Mouse (Mus musculus) lung, adult 18-20 months (tissue): ENCODE measurements around the gene Gdpgp1.
A peak's percentile ranks its signal among the peaks of the same experiment; 100 is the strongest.

ENCODE experiments used
- DNase-seq, 2 experiments: peaks; one replicate each; pipeline ENCODE4 v3.0.0; 2022; ENCODE audit warnings: mixed read lengths in 2 of 2

The Gdpgp1 gene

DNA sequence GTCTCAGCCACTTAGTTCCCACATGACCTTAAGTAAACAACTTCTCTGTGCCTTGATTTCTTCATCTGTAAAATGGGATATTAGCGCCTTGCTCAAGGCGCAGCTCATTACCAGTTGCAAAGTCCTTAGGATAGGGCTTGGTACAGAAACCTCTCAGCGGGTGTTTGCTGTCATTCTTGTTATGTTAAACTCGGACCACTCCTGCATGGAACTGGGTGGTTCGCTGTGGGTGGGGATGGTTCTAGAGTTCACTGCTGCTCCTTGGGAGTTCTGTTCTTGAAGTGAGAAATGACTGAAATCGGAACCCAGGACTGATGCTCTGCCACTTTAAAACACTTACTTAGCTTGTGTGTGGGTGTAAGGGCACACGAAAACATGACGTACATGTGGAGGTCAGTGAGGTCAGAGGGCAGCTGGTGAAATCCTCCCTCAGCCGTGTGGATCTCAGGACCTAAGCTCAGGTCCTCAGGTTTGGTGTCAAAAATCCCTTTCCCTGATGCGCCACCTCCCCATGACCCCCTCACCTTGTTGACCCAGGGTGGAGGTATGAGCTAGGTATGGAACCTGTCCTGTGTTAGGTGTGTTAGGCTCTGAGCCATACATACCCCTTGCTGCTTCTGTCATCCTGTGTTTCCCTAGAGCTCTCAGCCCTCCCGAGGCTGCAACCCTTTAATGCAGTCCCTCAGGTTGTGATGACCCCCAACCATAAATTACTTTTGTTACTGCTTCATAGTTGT is 32.6 kb upstream of the Gdpgp1 start:
- DNase-seq, result no peak

DNA sequence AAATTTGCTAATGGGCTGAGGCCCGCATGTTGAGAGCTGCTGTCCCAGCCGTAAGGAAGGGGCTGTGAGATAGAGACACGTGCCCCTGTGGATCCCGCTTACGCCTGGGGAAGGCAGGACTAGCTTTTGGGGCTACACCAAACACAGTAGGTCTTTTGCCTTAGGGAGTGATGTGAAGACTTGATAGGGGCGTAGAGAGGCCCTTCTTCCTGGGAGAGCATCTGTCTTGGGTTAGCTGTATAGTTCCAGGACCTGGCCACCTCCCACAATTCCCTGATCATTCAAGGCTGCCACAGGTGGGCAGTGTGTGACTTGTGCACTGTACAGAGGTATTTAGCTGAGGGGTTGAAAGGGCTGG is 32.1 kb upstream of the Gdpgp1 start:
- DNase-seq, result no peak

- DNase-seq, result no peak
These were observed 31.6 kb upstream of the Gdpgp1 start for GRCm38 (mm10) chr7:80200963-80201539.

DNA sequence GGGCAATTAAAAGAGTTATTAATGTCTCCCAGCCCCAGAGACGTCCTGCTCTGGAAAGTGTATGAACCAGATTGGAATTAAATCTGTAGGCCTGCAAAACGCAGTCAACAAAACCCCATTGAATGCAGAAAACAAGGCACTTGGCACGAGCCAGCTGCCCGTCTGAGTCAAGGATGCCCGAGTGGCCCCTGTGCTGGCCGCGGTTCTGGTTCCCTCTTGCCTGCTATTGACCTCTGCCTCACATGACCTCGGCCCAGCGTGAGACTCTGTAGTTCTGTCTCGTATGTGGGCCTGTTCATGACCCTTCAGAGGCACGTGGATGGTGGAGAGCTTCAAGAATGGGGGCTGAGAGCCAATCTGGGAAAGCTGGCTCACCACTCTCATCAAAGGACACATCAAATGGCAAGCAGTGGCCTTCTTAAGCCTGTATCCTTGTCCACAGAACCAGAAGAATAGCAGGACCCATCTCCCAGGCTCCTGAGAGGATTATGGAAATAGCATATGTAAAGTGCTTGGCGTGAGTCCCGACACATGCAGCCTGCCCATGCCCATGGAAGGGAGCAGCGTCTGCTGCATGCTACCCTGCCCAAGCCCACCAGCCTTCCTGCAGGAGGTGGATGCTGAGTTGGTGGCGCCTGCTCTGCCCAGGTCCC is 30.7 kb upstream of the Gdpgp1 start:
- DNase-seq, result peak; percentile 43 to 48

DNA sequence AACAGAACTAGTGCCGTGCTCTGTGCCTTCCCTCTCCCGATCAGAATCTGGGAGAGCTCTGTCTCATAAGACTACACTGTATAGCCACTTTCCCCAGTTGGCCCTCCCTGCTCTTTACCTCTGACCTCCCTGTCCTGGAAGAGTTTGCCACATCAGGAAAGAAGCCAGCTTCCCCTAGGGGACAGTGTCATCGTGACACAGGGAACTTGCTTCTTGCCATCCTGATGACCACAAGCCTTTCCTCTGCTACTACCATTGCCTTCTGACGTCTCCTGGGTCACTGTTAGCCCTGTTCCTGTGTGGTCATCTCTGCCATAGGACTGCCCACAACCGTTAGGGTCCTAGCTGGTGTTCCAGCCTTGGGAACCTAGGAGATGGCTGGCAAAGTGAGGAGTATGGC is 29.7 kb upstream of the Gdpgp1 start:
- no peak for DNase-seq

GRCm38 (mm10) chr7:80203638-80204096 is 29.0 kb upstream of the Gdpgp1 start:
- DNase-seq, result no peak

DNA sequence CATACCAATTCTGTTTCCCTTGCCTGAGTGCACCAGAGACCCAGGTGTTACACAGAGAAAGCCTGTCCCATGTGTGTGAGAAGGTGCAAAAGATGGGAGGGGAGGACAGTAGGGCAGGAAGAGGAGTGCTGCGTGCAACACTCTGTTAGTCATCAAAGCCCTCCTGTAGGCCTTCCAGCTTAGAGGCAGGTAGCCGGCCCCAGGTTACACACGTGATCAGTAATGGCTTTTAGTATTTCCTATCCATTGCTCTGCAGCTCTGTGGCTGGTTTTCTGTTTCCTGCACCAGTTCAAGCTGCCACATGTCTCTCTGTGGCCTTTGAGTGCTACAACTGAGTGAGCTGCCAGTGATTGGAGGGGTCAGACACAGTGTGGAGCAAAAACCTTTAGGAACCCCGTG is 28.3 kb upstream of the Gdpgp1 start:
- no peak for DNase-seq

- DNase-seq, result no peak
These were observed 27.7 kb upstream of the Gdpgp1 start for GRCm38 (mm10) chr7:80204961-80205360.

DNA sequence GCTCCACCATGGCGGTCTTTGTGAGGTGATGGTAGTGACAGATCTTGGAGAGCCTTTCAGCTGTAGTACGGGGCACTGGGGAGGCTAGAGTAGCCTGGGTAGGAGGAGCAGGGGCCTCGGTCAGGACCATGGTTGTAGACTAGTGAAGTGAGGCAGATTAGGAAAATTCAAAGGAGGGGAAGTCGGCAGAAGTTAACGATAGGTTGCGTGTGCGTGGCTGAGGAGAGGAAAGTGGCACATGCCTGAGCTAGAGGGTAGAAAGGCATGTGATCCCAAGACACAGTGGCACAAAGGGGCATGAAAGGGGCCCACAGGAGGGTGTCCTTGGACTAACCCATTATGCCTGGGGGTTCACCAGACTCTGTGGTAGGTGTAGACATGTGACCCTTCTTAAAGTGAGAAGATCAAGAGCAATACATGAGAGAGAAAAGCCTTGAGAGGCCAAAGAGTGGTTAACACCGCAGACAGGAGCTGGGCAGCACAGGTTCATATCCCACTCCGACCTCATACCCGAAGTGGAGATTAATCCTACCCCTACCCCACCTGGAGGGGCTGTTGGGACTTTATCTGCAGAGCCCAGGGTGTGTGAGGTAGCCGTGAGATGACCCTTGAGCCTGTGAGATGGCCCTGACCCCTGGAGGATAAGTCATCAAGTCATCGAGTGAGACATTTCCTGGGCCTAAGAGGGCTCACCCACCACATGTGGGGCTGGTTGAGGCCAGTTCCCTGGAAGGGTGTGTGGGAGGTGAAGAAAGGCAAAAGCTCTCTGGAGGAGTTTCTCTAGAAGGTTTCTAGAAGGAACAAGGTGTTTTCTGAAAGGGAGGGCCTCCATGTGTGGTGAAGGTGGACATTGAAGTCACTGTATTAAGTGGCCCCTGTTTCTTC is 26.7 kb upstream of the Gdpgp1 start:
- DNase-seq, result no peak

GRCm38 (mm10) chr7:80207314-80207731 is 25.3 kb upstream of the Gdpgp1 start:
- peak in 1 of 2 experiments; percentile 33 for DNase-seq

DNA sequence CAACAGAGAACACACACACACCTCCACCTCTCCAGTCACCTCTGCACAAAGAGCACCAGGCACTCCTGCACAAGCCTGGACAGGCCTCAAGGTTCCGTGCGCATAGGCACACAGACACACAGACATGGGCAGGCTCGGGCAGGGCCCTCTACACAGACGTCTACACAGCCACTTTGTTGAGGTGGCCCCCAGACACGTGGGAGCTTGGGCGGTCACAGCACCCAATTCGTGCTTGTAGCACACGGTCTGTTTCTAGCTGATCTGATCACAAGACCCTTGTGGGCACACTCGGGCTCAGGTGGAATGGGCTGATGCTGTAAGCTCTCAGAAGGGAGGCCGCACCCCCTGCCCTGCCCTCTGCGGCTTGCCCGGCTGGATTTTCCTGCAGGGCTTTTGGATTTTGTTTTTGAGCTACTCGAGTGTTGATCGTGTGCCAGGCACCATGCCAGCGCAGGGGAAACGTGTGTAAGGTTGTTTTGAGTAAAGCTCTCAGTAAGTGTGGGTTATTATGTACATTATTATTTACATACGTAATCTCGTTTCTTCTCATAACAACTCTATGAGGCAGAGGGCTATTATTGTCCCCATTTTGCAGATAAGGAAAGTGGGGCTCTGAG is 24.5 kb upstream of the Gdpgp1 start:
- DNase-seq, result peak; percentile 87 to 90

DNA sequence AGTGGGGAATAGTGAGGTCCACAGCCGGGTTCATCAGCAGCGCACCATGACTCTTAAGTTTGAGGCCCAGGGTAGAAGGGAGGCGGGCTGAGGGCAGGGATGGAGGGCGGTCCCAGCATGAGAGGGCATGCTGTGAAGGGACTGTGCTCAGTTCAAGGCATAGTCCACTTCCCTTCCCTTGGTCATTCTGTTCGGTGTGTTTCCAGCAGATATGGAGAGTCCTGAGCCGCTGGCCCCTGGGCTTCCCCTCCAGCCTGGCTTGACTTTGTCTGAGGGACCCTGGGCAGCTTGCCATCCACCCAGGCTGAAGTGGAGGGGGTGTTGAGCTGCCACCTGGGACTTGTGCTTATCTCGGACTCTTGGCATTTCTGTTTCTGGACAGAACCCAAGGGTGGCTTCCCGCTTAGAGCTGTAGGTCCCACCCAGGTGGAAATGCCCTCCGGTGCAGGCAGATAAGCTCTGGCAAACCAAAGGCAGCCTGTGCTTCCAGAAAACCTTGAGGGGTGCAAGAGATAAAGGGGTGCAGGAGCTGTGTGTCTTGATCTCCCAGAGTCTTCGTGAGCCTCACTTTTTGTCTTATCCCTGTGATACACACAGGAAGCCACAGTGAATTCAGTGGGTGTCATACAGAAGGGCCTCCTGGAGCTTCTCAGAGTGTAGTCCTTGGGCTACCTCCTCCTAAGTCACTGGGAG is 23.8 kb upstream of the Gdpgp1 start:
- DNase-seq, result peak; percentile 87 to 91

- DNase-seq, result peak; percentile 47 to 51
These were observed 23.0 kb upstream of the Gdpgp1 start for GRCm38 (mm10) chr7:80209669-80210068.

GRCm38 (mm10) chr7:80210982-80211381 is 21.7 kb upstream of the Gdpgp1 start:
- DNase-seq, result no peak

DNA sequence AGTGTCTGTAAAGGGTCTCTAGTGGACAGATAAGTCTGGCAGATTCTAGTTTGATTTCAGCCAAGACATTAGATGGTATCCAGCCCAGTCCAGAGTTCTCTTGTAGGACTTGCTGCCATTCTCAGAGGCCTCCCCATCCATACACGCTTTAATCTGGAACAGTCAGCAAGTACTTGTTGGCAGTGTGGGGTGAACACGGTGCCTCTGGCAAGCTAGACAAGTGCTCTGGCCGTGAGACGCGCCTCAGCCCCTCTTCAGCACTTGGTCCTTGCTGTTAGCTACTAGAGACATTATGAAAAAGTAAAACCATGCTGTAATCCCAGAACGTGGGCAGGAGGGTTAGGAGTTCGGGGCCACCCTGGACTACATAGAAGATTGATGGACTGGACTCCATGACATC is 19.1 kb upstream of the Gdpgp1 start:
- no peak for DNase-seq

- DNase-seq, result no peak
These were observed 18.2 kb upstream of the Gdpgp1 start for GRCm38 (mm10) chr7:80214459-80214858.

DNA sequence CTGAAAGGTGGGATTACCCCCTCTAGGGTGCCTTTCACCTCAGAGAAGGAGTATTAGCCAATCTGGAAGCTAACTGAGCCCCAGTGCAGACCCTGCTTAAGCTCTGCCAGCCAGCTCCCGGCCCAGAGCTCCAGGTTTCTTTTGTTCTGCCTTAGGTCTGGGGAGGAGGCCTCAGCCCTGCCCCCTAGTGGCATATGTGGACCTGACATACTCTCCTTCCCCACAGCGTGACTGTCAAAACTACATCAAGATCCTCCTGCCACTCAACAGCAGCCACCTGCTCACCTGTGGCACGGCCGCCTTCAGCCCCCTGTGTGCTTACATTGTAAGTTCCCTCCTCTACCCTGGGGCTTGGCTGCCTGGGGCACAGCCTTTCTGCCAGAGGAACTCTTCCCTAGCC is 17.3 kb upstream of the Gdpgp1 start:
- peak; percentile 75 to 79 for DNase-seq

DNA sequence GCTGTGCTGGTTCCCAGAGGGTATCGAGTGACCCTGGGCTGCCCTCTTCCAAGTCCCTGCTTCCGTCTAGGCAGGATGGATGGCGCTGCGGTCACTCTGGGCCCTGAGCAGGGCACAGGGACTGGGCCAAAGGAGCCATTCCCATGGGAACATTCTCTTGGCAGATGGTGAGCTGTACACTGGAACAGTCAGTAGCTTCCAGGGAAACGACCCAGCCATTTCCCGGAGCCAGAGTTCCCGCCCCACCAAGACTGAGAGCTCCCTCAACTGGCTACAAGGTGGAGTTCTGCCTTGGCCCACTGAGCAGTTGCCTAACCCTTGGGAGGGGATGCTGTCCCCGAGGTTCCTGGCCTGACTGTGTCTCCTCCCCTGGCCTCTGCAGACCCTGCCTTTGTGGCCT is 16.1 kb upstream of the Gdpgp1 start:
- peak; percentile 48 to 51 for DNase-seq

DNA sequence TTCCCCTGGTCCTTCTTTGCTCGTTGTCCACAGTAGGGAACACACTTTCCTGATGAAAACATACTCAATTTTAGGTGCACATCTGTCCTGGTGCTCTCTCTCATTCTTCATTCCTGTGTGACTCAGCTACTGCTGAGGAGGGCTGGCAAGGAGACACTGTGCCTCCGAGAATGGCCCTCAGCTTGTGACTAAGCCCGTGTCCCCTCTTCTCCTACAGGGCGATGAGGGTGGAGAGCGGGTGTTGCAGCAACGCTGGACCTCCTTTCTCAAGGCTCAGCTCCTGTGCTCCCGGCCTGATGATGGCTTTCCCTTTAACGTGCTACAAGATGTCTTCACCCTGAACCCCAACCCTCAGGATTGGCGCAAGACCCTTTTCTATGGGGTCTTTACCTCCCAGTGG is 14.0 kb upstream of the Gdpgp1 start:
- no peak for DNase-seq

DNA sequence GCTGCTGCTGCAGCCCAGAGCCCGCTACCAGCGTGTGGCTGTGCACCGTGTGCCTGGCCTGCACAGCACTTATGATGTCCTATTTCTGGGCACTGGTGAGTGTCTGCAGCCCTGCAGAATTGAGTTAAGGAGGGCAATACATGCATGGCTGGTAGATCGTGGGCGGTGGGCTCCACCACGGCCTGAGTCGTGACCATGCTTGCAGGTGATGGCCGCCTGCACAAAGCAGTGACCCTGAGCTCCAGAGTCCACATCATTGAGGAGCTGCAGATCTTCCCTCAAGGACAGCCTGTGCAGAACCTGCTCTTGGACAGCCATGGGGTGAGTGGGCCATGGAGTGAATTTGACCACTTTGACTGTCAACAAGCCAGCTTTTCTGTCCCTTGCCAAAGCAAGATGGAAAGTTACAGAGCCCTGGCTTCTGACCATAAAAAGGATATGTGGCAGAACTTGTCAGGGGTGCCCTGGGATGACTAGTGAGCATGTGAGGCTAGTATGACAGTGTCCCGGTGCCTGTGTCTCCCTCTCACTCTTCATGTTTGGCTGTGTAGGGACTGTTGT is 12.3 kb upstream of the Gdpgp1 start:
- DNase-seq, result no peak

- DNase-seq, result no peak
These were observed 11.4 kb upstream of the Gdpgp1 start for GRCm38 (mm10) chr7:80221179-80221750.
